Mouse (Mus musculus) layer of hippocampus, postnatal 10 days (tissue): ENCODE data around the gene Scgb1b11. TPM values are rescaled to one million over a fixed set of nuclear protein-coding genes. Genes with fewer than 3 reads are reported as not detected.
"Not testable (repeated sequence)": the region's sequence is repeated elsewhere in the genome, so short reads cannot be mapped to it uniquely, and the experiment has no call there.

Source experiments
- DNase-seq, 2 experiments: peaks; one replicate each; pipeline ENCODE4 v3.0.0; 2021; ENCODE audit warnings: low spot score in 2 of 2
- long read RNA-seq: library from polyadenylated mRNA; stranded (forward); transcript quantifications from one replicate; pipeline ENCODE4 v2.0.0, GENCODE M21; 2023
- total RNA-seq, 2 experiments: library from RNA; stranded (reverse); gene quantifications; 2 replicates each; pipeline ENCODE4 v1.2.3; 2021

The Scgb1b11 gene
- total RNA-seq, result not detected
- long read RNA-seq, result 0 reads

GRCm38 (mm10) chr7:32222540-32222939 is at the start of gene Scgb1b11:
Gene Scgb1b11 (plus strand): TSS chr7:32222840.
- DNase-seq, result not testable (repeated sequence)

DNA sequence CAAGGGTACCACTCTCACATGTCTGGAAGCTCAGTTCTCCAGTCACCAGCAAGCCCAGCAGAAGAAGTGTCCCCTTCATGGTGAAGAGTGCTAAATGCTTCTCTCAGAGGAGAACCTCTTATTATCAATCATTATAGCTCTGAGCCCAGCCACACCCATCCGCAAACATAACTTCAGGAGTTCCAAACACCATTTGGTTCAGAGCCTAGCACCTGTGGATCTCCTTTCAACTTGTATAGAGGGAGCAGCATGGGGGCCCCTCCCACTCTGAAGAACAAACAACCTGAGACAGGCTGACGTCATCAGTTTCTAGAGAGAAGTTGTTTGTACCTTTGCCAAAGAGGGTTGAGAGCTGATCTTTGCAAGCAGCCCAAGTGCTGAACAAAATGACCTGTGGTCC is 11.6 kb upstream of the Scgb1b11 start, which contains the start of gene Scgb2b11:
Gene Scgb2b11 (minus strand): TSS at position 101 of the 400 bp plus-strand sequence.
- DNase-seq, result not testable (repeated sequence)

Other genes starting within 250 kb of the Scgb1b11 start
- not detected for gene Scgb1b10, start 122.0 kb upstream of the Scgb1b11 start, total RNA-seq
- not detected for gene Scgb2b11, start 11.7 kb upstream of the Scgb1b11 start, total RNA-seq
- not detected for gene Scgb2b12, start 104.4 kb downstream of the Scgb1b11 start, total RNA-seq
- not detected for gene Scgb1b12, start 111.3 kb downstream of the Scgb1b11 start, total RNA-seq
- not detected for gene Scgb1b29, start 218.7 kb downstream of the Scgb1b11 start, total RNA-seq